Mouse (Mus musculus): ENCODE measurements around the gene Magi2.
"Not testable (repeated sequence)": the region's sequence is repeated elsewhere in the genome, so short reads cannot be mapped to it uniquely, and the experiment has no call there.

Gene Magi2

DNA sequence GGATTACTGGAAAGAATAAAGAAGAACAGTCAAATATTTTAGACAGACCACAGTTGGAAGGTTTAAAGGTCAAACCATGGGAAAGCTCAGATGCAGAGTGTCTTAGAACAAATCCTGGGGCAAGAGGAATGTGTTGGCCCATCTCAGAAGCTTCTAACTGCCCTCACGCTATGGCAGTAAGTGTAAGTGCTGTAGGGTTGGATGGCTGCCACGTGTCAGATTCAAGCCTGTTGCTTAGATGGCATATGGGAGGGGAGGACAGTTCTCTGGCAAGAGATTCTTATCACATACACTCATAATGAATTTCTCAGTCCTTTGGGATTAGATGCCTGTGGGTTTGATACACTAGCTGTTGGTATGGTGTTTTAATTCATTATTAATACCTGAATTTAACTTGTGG, 238.5 kb downstream of the Magi2 start:
- DNase-seq, result peak; percentile 86

DNA sequence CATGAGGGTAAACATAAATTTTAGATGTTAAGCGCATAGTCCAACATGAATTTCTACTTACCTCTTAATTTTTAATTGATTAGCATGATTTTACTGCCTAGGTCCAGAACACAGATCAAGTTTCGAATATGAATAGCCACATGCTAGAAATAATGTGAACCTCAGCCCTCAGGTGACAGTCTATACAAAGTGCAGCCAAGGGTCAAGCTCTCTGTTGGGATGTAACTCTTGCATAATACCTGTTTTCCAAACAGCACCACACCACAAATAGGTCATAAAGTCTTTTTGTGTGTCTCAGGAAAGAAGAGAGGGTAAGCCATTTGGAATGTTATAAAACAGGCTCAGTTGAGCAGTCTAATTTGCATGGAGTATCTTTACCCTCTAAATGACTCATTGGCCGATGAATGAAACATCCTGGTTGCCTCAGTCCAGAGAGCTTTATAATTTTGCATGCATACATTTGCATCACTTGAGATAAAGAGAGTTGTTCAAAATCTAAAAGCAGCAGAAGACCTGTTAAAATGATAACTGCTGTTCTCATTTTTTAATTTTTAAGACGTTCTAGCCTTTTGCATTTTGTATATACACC, 246.1 kb downstream of the Magi2 start:
- DNase-seq, result no peak

DNA sequence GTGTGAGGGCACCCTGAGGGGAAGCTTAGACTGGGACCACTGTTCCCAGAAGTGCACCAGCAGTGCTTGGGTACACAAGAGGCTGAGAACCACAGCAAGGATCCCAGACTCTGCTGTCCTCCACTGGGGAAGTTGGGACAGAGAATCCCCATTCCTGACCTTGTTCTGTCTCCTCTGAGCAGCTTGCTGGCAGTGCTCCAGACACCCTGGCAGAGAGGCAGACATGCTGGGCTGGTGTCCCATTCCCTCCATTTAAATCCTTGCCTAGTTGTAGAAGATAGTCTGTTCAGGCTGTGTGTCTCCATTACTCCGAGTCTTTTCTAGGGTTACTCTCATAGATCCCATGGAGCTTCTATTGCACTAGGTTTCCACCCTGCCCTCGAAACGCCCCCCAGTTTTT, 256.1 kb downstream of the Magi2 start:
- peak; percentile 92 for DNase-seq

- no peak for DNase-seq
Measured at GRCm38 (mm10) chr5:19487947-19488346, 261.1 kb downstream of the Magi2 start.

- DNase-seq, result no peak
Measured at GRCm38 (mm10) chr5:19501005-19501404, 274.2 kb downstream of the Magi2 start.

DNA sequence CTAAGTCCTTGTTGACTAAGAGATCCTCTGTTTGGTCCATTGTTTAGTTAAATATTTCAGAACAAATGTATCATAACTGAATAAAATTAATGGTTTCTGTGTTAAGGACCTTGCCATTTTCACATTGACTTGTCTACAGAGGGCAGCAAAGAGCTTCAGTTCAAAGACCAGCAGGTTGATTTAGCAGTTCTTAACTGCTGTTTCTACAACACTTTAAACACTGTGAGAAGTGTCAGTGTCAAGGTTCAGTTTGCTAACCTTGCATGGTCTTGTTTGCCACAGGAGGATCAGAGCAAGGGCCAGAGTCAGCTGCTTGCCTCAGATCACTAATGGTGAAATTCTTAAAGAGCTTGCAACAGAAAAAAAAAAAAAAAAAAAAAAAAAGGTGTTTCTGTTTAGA, 295.3 kb downstream of the Magi2 start:
- DNase-seq, result no peak

DNA sequence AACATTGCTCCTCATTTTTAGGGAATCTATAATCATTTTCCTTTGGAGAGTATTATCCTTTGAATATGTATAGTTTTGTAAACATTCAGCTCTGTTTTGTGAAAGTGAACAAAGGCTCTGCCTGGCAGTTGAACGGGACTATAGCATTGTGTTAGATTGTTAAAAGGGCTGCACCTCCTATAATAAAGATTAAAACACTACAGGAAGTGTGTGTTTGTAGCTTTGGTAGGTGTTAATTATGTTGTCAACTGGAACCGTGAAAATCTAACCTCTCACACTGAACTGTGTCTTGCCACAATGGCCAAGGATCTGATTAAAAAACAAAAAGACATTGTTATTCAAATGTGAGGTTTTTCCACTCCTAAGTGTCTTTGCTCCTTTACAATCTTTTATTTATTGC, 312.5 kb downstream of the Magi2 start:
- no peak for DNase-seq

DNA sequence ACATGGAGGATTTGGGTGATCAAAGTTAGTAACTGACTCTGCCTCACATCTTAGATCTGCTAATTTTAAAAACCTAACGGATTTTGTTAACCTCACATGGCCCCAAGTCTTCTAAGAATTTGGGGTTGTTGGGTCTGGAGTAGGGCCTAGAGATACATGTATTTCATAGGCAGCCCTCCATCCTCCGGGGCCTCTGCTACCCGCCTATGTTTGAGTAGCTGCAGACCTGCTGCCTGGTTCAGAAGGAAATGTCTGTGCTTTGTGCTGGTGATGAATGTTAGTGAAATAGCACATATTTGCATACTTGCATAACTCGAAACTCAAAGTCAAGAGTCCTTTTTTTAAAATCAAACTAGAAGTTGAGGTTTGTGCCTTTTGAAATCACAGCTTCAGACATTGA, 319.6 kb downstream of the Magi2 start:
- DNase-seq, result no peak

DNA sequence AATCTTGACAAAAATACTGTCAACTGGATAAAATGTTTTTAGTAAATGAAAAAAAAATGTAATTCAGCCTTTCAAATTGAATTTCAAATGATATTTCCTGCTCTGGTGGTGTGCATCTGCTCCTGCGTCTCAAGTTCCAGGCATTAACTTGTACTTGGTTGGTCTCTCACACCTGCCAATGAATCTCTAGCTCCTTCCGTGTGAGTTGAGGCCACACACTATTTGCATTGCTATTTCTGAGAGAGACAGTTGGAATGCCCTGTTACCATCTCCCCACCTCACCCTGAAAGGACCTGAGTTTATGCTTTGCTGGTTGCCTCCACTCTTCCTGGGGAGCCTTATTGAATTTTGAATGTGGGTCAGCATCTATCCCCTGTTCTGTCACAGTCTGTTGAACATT, 320.1 kb downstream of the Magi2 start:
- no peak for DNase-seq

GRCm38 (mm10) chr5:19553510-19553909, 326.7 kb downstream of the Magi2 start:
- DNase-seq, result no peak

- no peak for DNase-seq
Measured at GRCm38 (mm10) chr5:19565636-19566035, 338.8 kb downstream of the Magi2 start.

GRCm38 (mm10) chr5:19566136-19566535, 339.3 kb downstream of the Magi2 start:
- DNase-seq, result not testable (repeated sequence)

DNA sequence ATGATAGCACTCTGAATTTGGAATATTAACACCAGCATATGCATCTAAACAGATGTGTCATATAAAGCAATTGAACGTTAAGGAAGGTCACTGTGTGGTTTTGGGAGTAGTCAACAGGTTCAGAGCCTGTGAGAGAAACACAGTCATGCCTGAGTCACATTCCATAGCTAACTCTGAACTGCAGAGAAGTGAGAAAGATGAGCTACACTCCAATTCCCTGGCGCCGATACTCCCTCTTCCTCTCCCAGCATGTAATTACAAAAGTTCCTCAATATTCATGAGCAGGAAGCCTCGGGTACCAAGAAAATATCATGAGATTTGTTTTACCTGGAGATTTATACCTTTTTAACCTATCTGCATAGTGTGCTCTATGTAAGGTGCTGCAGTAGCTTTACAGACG, 380.9 kb downstream of the Magi2 start:
- no peak for DNase-seq

- DNase-seq, result no peak
Measured at GRCm38 (mm10) chr5:19611788-19612187, 385.0 kb downstream of the Magi2 start.

DNA sequence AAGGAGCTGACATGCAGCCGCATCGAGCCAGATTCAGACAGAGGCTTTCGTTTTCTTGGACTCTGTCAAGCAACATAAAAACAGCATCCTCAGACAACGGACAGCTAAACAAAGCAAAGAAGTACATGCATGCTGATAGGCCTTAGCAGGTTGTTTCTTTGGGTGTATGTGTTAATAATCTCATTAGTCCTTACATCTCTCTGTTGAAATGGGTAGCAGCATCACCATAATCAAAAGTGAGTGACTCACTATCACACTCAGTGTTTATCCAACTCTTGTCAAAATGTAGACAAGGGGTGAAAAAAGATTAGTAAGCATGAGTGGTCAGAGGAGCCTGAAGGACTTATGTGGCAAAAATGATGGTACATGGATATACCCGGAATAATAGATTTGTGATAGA, 394.8 kb downstream of the Magi2 start:
- DNase-seq, result no peak

- no peak for DNase-seq
Measured at GRCm38 (mm10) chr5:19633976-19634375, 407.1 kb downstream of the Magi2 start.

- no peak for DNase-seq
Measured at GRCm38 (mm10) chr5:19637789-19638188, 411.0 kb downstream of the Magi2 start.

DNA sequence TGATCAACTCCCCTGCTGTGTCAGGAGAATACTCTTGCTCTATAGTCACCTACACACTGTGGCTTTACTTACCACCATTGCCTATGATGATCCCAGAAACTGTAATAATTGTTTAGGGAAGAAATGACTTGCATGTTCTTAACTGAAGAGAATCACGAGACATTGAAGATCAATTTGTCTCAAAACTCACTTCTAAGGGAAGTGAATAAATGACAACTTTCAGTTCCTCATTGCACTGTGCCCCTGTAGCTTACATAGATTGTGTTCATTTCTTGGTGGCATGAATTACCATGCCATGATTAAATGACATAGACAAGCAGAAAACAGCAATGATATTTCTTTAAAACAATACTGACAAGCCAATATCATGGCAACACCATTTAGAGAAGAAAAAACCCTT, 429.1 kb downstream of the Magi2 start:
- DNase-seq, result no peak

DNA sequence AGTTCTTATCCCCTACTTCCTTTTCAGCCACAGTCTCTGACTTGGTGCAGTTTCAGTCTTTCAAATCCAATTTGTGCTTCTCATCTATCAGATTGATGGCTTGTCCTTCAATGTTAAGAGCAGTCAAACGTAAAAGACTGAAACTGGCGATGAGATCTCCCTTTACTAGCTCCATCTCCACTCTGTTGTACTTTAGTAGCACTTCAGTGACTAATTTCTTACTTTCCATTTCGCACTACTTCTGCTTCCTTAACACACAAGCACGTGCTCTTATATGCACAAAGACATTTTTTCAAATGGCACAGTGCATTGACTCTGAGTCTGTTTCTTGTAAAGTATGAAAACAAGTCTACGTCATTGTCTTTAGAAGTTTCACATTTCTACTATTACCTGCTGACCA, 439.6 kb downstream of the Magi2 start:
- no peak for DNase-seq

- DNase-seq, result no peak
Measured at GRCm38 (mm10) chr5:19717296-19717695, 490.5 kb downstream of the Magi2 start.

- no peak for DNase-seq
Measured at GRCm38 (mm10) chr5:19726277-19726676, 499.4 kb downstream of the Magi2 start.

- DNase-seq, result no peak
Measured at GRCm38 (mm10) chr5:19745376-19745775, 518.5 kb downstream of the Magi2 start.

DNA sequence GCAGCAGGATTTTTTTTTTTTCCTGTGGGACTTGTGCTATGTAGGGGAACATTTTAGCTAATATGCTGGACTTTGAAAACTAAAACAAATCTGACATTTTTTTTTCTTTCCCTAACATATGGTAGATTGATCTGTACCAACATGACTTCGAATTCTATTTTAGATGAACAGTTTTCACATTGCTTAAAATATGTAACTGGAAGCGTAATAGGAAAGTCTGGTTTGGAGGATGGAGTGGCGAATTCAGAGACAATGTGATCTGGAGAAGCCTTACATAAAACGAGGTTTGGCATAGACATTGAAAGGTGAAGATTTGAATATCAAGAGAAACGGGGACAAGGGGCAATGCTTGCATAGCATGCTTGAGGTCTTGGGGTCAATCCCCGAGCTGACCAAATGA, 519.1 kb downstream of the Magi2 start:
- DNase-seq, result no peak

GRCm38 (mm10) chr5:19746865-19747514, 520.2 kb downstream of the Magi2 start:
- DNase-seq, result no peak

- no peak for DNase-seq
Measured at GRCm38 (mm10) chr5:19747631-19748030, 520.8 kb downstream of the Magi2 start.
